Mouse (Mus musculus): ENCODE measurements around the gene Fbxw11.

The Fbxw11 gene

GRCm38 (mm10) chr11:32744463-32744862, 101.9 kb downstream of the Fbxw11 start:
- in situ Hi-C loops (cut with MboI, MseI) = no loop called here

- in situ Hi-C loops (cut with MboI, MseI) = no loop called here
Measured at GRCm38 (mm10) chr11:32745466-32745865, 102.9 kb downstream of the Fbxw11 start.

- in situ Hi-C loops (cut with MboI, MseI) = no loop called here
Measured at GRCm38 (mm10) chr11:32746036-32746435, 103.5 kb downstream of the Fbxw11 start.

- in situ Hi-C loops (cut with MboI, MseI) = no loop called here
Measured at GRCm38 (mm10) chr11:32746475-32746874, 104.0 kb downstream of the Fbxw11 start.

GRCm38 (mm10) chr11:32748800-32749199, 106.3 kb downstream of the Fbxw11 start:
- in situ Hi-C loops (cut with MboI, MseI) = no loop called here

GRCm38 (mm10) chr11:32751863-32752594, 109.5 kb downstream of the Fbxw11 start:
- in situ Hi-C loops (cut with MboI, MseI) = no loop called here

GRCm38 (mm10) chr11:32752595-32752885, 110.0 kb downstream of the Fbxw11 start:
- in situ Hi-C loops (cut with MboI, MseI) = no loop called here

GRCm38 (mm10) chr11:32753358-32753757, 110.8 kb downstream of the Fbxw11 start:
- in situ Hi-C loops (cut with MboI, MseI) = no loop called here

GRCm38 (mm10) chr11:32762773-32763172, 120.2 kb downstream of the Fbxw11 start:
- in situ Hi-C loops (cut with MboI, MseI) = no loop called here

GRCm38 (mm10) chr11:32767496-32768230, 125.1 kb downstream of the Fbxw11 start:
- in situ Hi-C loops (cut with MboI, MseI) = no loop called here

GRCm38 (mm10) chr11:32768642-32769343, 126.3 kb downstream of the Fbxw11 start:
- in situ Hi-C loops (cut with MboI, MseI) = no loop called here

GRCm38 (mm10) chr11:32780747-32781536, 138.4 kb downstream of the Fbxw11 start:
- in situ Hi-C loops (cut with MboI, MseI) = loop anchor here in 1 of 2 experiments (10.0 kb wide), 1 partner anchor 1236 kb away; no protein-coding TSS in a partner anchor

- in situ Hi-C loops (cut with MboI, MseI) = loop anchor here in 1 of 2 experiments (10.0 kb wide), 1 partner anchor 1237 kb away; no protein-coding TSS in a partner anchor
Measured at GRCm38 (mm10) chr11:32781633-32782404, 139.3 kb downstream of the Fbxw11 start.

GRCm38 (mm10) chr11:32782724-32783123, 140.2 kb downstream of the Fbxw11 start:
- in situ Hi-C loops (cut with MboI, MseI) = loop anchor here in 1 of 2 experiments (10.0 kb wide), 1 partner anchor 1238 kb away; no protein-coding TSS in a partner anchor

- in situ Hi-C loops (cut with MboI, MseI) = loop anchor here in 1 of 2 experiments (10.0 kb wide), 1 partner anchor 1241 kb away; no protein-coding TSS in a partner anchor
Measured at GRCm38 (mm10) chr11:32785591-32786147, 143.1 kb downstream of the Fbxw11 start.

GRCm38 (mm10) chr11:32786201-32786600, 143.7 kb downstream of the Fbxw11 start:
- in situ Hi-C loops (cut with MboI, MseI) = loop anchor here in 1 of 2 experiments (10.0 kb wide), 1 partner anchor 1241 kb away; no protein-coding TSS in a partner anchor

- in situ Hi-C loops (cut with MboI, MseI) = loop anchor here in 1 of 2 experiments (10.0 kb wide), 1 partner anchor 1000 kb away; no protein-coding TSS in a partner anchor
Measured at GRCm38 (mm10) chr11:32794759-32795445, 152.4 kb downstream of the Fbxw11 start.

All from T-helper 17 cell (primary cell).